Mouse (Mus musculus): ENCODE measurements around the gene Abcb9. TPM values are rescaled to one million over a fixed set of nuclear protein-coding genes. Genes with fewer than 3 reads are reported as not detected.

The Abcb9 gene
- polyA plus RNA-seq, 1 experiment from 2014 or later, result 2.7 TPM

GRCm38 (mm10) chr5:124025146-124025545, 70.5 kb downstream of the Abcb9 start:
- Histone ChIP-seq H3K4me2 (ENCODE audit: low read depth, low read length) (no peak overlapping the region), H3K9ac (ENCODE audit: low read length) (no peak overlapping the region), H3K27me3 (ENCODE audit: control insufficient read depth, insufficient read depth, low read depth, low read length) (no peaks in the 10 kb centered on the region)

GRCm38 (mm10) chr5:124024677-124025076, 70.9 kb downstream of the Abcb9 start:
- Histone ChIP-seq H3K4me3 (ENCODE audit: low read length) (no peak overlapping the region), H3K27ac (ENCODE audit: low read length) (no peak overlapping the region), H3K9ac (ENCODE audit: low read length) (no peak overlapping the region), H3K36me3 (ENCODE audit: control insufficient read depth, insufficient read depth, low read length) (no peaks in the 10 kb centered on the region), H3K9me3 (ENCODE audit: control insufficient read depth, low read length) (no peaks in the 10 kb centered on the region), H3K4me2 (ENCODE audit: low read depth, low read length) (no peak overlapping the region), H3K4me1 (replicated peaks; ENCODE audit: control insufficient read depth, insufficient read depth, low read length) (peaks cover 55% of the 10 kb centered on the region), H3K27me3 (ENCODE audit: control insufficient read depth, insufficient read depth, low read depth, low read length) (no peaks in the 10 kb centered on the region)
- WGBS, result 86% methylated on average over 6 of the region's 6 CpGs
- ATAC-seq (ENCODE audit: low read depth), result no peak

More at GRCm38 (mm10) chr5:124025146-124025545, 70.5 kb downstream of the Abcb9 start:
- 66% methylated on average over 9 of the region's 9 CpGs for WGBS
- Histone ChIP-seq H3K4me3 (ENCODE audit: low read length) (no peak overlapping the region), H3K27ac (ENCODE audit: low read length) (no peak overlapping the region), H3K9me3 (ENCODE audit: control insufficient read depth, low read length) (no peaks in the 10 kb centered on the region), H3K36me3 (ENCODE audit: control insufficient read depth, insufficient read depth, low read length) (no peaks in the 10 kb centered on the region), H3K4me1 (replicated peaks; ENCODE audit: control insufficient read depth, insufficient read depth, low read length) (peaks cover 55% of the 10 kb centered on the region)
- no peak for ATAC-seq (ENCODE audit: low read depth)

GRCm38 (mm10) chr5:124022365-124022764, 73.2 kb downstream of the Abcb9 start:
- Histone ChIP-seq H3K4me3 (ENCODE audit: low read length) (no peak overlapping the region), H3K27ac (ENCODE audit: low read length) (no peak overlapping the region), H3K27me3 (ENCODE audit: control insufficient read depth, insufficient read depth, low read depth, low read length) (no peaks in the 10 kb centered on the region), H3K36me3 (ENCODE audit: control insufficient read depth, insufficient read depth, low read length) (no peaks in the 10 kb centered on the region), H3K9ac (ENCODE audit: low read length) (no peak overlapping the region), H3K4me2 (ENCODE audit: low read depth, low read length) (no peak overlapping the region), H3K9me3 (ENCODE audit: control insufficient read depth, low read length) (no peaks in the 10 kb centered on the region), H3K4me1 (replicated peaks; ENCODE audit: control insufficient read depth, insufficient read depth, low read length) (peaks cover 59% of the 10 kb centered on the region)
- ATAC-seq (ENCODE audit: low read depth), result no peak
- 63% methylated on average over 7 of the region's 7 CpGs for WGBS

GRCm38 (mm10) chr5:124021701-124022100, 73.9 kb downstream of the Abcb9 start:
- H3K4me2 ChIP-seq (ENCODE audit: low read depth, low read length), result no peak overlapping the region
- H3K27ac ChIP-seq (ENCODE audit: low read length), result peak overlapping the region; percentile 68; the same call in 1 of the 2 replicates
- no peaks in the 10 kb centered on the region for H3K36me3 ChIP-seq (ENCODE audit: control insufficient read depth, insufficient read depth, low read length)
- no peaks in the 10 kb centered on the region for H3K27me3 ChIP-seq (ENCODE audit: control insufficient read depth, insufficient read depth, low read depth, low read length)
- H3K9me3 ChIP-seq (ENCODE audit: control insufficient read depth, low read length), result no peaks in the 10 kb centered on the region
- 86% methylated on average over 11 of the region's 11 CpGs for WGBS
- peaks cover 64% of the 10 kb centered on the region for H3K4me1 ChIP-seq (replicated peaks; ENCODE audit: control insufficient read depth, insufficient read depth, low read length)
- ATAC-seq (ENCODE audit: low read depth), result no peak
- H3K9ac ChIP-seq (ENCODE audit: low read length), result no peak overlapping the region
- H3K4me3 ChIP-seq (ENCODE audit: low read length), result no peak overlapping the region

GRCm38 (mm10) chr5:124021148-124021547, 74.5 kb downstream of the Abcb9 start:
- H3K27ac ChIP-seq (ENCODE audit: low read length), result peak overlapping the region; percentile 68
- WGBS, result 57% methylated on average over 11 of the region's 11 CpGs
- H3K4me1 ChIP-seq (replicated peaks; ENCODE audit: control insufficient read depth, insufficient read depth, low read length), result peaks cover 62% of the 10 kb centered on the region
- ATAC-seq (ENCODE audit: low read depth), result peak; percentile 53
- H3K27me3 ChIP-seq (ENCODE audit: control insufficient read depth, insufficient read depth, low read depth, low read length), result no peaks in the 10 kb centered on the region
- no peak overlapping the region for H3K4me3 ChIP-seq (ENCODE audit: low read length)
- H3K4me2 ChIP-seq (ENCODE audit: low read depth, low read length), result no peak overlapping the region
- H3K36me3 ChIP-seq (ENCODE audit: control insufficient read depth, insufficient read depth, low read length), result no peaks in the 10 kb centered on the region
- no peaks in the 10 kb centered on the region for H3K9me3 ChIP-seq (ENCODE audit: control insufficient read depth, low read length)
- no peak overlapping the region for H3K9ac ChIP-seq (ENCODE audit: low read length)

GRCm38 (mm10) chr5:124019348-124020216, 76.0 kb downstream of the Abcb9 start:
- H3K9me3 ChIP-seq (ENCODE audit: control insufficient read depth, low read length), result no peaks in the 10 kb centered on the region
- peak; percentile 82 for ATAC-seq (ENCODE audit: low read depth)
- H3K4me3 ChIP-seq (ENCODE audit: low read length), result no peak overlapping the region
- peak overlapping the region; percentile 85 for H3K27ac ChIP-seq (ENCODE audit: low read length)
- peaks cover 54% of the 10 kb centered on the region for H3K4me1 ChIP-seq (replicated peaks; ENCODE audit: control insufficient read depth, insufficient read depth, low read length)
- H3K9ac ChIP-seq (ENCODE audit: low read length), result no peak overlapping the region
- H3K4me2 ChIP-seq (ENCODE audit: low read depth, low read length), result peak overlapping the region; percentile 23; the same call in 1 of the 2 replicates
- H3K27me3 ChIP-seq (ENCODE audit: control insufficient read depth, insufficient read depth, low read depth, low read length), result no peaks in the 10 kb centered on the region
- no peaks in the 10 kb centered on the region for H3K36me3 ChIP-seq (ENCODE audit: control insufficient read depth, insufficient read depth, low read length)
- WGBS, result 29% methylated on average over 12 of the region's 12 CpGs

- Histone ChIP-seq H3K27ac (ENCODE audit: low read length) (peak overlapping the region; percentile 85; the same call in 1 of the 2 replicates), H3K4me1 (replicated peaks; ENCODE audit: control insufficient read depth, insufficient read depth, low read length) (peaks cover 63% of the 10 kb centered on the region)
- WGBS, result 75% methylated on average over 9 of the region's 9 CpGs
Measured at GRCm38 (mm10) chr5:124018651-124019050, 76.9 kb downstream of the Abcb9 start.

GRCm38 (mm10) chr5:124017941-124018340, 77.7 kb downstream of the Abcb9 start:
- Histone ChIP-seq H3K9ac (ENCODE audit: low read length) (no peak overlapping the region), H3K4me2 (ENCODE audit: low read depth, low read length) (no peak overlapping the region), H3K27ac (ENCODE audit: low read length) (no peak overlapping the region), H3K4me1 (replicated peaks; ENCODE audit: control insufficient read depth, insufficient read depth, low read length) (peaks cover 70% of the 10 kb centered on the region), H3K9me3 (ENCODE audit: control insufficient read depth, low read length) (no peaks in the 10 kb centered on the region), H3K4me3 (ENCODE audit: low read length) (no peak overlapping the region), H3K27me3 (ENCODE audit: control insufficient read depth, insufficient read depth, low read depth, low read length) (no peaks in the 10 kb centered on the region), H3K36me3 (ENCODE audit: control insufficient read depth, insufficient read depth, low read length) (no peaks in the 10 kb centered on the region)
- ATAC-seq (ENCODE audit: low read depth), result no peak
- 69% methylated on average over 9 of the region's 9 CpGs for WGBS

More at GRCm38 (mm10) chr5:124018651-124019050, 76.9 kb downstream of the Abcb9 start:
- Histone ChIP-seq H3K9me3 (ENCODE audit: control insufficient read depth, low read length) (no peaks in the 10 kb centered on the region), H3K9ac (ENCODE audit: low read length) (no peak overlapping the region), H3K36me3 (ENCODE audit: control insufficient read depth, insufficient read depth, low read length) (no peaks in the 10 kb centered on the region), H3K4me3 (ENCODE audit: low read length) (no peak overlapping the region), H3K27me3 (ENCODE audit: control insufficient read depth, insufficient read depth, low read depth, low read length) (no peaks in the 10 kb centered on the region), H3K4me2 (ENCODE audit: low read depth, low read length) (no peak overlapping the region; the same call in 1 of the 2 replicates)
- no peak for ATAC-seq (ENCODE audit: low read depth)

GRCm38 (mm10) chr5:124016291-124016821, 79.2 kb downstream of the Abcb9 start:
- Histone ChIP-seq H3K4me2 (ENCODE audit: low read depth, low read length) (no peak overlapping the region), H3K27ac (ENCODE audit: low read length) (no peak overlapping the region), H3K9ac (ENCODE audit: low read length) (no peak overlapping the region), H3K36me3 (ENCODE audit: control insufficient read depth, insufficient read depth, low read length) (no peaks in the 10 kb centered on the region), H3K27me3 (ENCODE audit: control insufficient read depth, insufficient read depth, low read depth, low read length) (no peaks in the 10 kb centered on the region), H3K9me3 (ENCODE audit: control insufficient read depth, low read length) (no peaks in the 10 kb centered on the region), H3K4me3 (ENCODE audit: low read length) (no peak overlapping the region), H3K4me1 (replicated peaks; ENCODE audit: control insufficient read depth, insufficient read depth, low read length) (peaks cover 81% of the 10 kb centered on the region)
- no peak for ATAC-seq (ENCODE audit: low read depth)
- WGBS, result 72% methylated on average over 7 of the region's 7 CpGs
